Mouse (Mus musculus) gonadal fat pad, adult 2 months (tissue): Measurements from ENCODE around the gene Psmg3. TPM values are rescaled to one million over a fixed set of nuclear protein-coding genes. Genes with fewer than 3 reads are reported as not detected.

ENCODE experiments used
- DNase-seq: peaks from one replicate; pipeline ENCODE4 v3.0.0-alpha.2; 2012; ENCODE audit warnings: low read depth
- polyA plus RNA-seq: library from polyadenylated mRNA; depleted of rRNA; stranded (reverse); fragments of >200 nt; gene quantifications from 2 replicates; pipeline ENCODE4 v1.2.3, GENCODE M21; 2012; rRNA removed

Gene Psmg3
- polyA plus RNA-seq: 19.9 and 27.7 TPM in 2 replicates

DNA sequence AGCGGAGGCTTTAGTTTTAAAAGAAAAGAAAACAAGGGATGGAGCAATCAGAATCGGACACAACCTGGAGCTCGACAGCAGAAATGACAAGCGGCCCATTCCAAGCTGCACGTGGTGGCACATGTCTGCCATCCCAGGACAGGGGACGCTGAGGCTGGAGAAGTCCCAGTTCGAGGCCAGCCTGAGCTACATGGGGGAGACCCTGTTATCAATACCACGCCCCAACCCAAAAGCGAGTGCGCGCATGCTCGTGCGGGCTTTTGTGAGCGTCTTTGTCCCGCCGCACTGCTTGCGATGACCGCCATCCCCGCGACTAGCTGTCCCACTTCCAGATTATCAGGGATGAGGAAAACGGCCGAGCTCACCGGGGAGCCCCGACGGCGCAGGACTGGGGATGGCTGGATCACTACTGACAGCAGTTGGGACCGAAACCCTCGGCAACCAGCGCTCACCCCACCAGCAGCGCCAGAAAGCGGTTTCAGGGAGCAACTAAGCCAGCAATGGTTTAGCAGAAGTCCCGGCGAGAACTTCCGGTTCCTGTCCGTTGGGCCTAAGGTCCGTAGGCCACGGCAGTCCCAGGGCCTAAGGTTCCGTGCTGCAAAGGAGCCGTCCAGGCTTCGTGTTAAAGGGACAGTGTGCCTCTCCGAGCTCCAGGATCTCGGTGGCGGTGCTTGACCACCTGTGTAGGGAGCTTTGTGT lies at the start of gene Psmg3, which contains the start of gene Gm26938:
Gene Psmg3, minus strand, starts transcription at position 529 of the 699 bp plus-strand sequence.
Gene Gm26938, minus strand, starts transcription at position 51 of the 699 bp plus-strand sequence.
- no peak for DNase-seq

DNA sequence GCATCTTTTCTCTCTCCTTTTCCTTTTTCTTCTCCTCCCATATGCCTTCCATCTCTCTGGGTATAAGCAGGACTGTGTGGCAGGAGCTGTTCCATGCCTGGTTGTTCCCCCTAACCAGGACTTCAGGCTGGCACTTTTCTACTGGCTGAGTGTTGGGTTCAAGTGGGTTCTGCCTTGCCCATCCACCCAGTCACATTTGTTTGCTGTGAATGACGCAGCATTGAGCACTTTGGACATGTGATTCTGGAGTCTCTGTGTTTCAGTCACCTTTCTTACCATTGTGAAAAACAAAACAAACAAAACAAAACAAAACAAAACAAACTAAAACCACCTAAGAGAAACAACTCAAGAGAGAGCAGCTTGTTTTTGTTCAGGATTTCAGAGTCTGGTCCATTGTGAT lies 44.8 kb upstream of the Psmg3 start:
- DNase-seq: no peak

DNA sequence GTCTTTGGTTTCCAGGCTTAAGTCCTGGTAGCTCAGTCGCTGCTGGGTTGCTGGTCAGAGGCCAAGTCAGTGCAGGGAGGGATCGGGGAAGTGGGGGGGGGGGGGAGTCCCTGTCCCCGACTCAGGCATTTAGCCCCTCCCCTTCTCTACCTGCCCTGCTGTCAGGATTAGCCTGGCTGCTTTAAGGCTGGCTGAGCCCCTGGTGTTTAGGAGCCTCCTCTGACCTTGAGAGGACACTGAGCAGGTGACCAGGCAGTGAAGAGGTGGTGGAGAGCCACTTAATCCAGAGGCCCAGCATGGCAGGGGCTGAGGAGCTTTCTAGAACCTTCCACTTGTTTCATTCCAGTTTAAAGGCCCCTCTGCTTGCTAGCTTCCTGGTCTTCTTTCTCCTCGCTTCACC lies 44.2 kb upstream of the Psmg3 start:
- no peak for DNase-seq

DNA sequence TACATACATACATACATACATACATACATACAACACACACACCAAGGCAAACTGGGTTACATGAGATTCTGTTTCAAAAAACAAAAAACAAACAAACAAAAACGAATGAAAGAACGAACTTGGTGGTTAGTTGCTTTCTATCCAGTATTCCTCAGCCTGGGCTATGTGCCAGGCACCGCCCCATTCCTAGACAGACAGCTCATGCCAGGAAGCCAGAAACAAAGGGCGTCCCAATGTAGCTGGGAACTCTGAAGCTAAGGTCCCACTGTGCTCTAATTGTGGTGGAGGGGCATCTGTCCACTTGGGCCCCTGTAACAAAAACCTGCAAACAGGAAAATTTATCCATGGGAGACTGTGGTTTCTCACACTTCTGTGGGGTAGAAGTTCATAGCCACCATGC lies 36.1 kb upstream of the Psmg3 start:
- no peak for DNase-seq

DNA sequence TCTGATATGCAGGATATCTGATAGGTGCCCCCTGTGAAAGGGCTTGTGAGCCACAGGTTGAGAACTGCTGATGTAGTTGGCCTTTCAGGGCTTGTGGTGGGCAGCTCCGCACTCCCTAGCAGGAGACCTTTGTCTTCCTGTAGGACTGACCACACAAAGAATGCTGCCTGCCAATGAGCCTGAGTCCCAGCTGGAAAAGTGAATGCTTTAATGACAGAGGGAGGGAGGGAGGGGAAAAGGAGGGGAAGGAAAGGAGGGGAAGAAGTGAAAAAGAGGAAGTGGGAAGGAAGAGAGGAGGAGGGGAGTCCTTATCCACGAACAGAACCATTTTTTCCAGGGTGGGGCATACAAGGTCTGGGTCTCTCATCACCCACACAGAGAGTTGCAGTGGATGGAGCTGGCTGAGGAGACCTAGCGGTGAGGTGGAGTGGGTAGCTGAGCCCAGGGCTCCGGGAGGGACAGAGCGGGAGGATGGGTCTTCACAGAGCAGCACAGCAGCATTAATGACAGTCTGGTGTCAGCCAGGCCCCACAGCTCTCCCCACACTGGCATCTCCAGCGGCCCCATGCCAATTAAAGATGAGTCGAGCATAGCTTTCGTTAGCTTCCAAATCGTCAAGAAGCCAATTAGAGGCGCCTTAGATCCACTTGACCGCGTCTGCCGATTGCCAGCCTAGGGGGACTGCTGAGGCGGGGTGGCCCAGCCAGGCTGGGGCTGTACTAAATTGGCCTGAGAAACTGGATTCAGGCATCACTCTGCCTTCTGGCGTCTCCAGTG lies 33.8 kb upstream of the Psmg3 start:
- no peak for DNase-seq

DNA sequence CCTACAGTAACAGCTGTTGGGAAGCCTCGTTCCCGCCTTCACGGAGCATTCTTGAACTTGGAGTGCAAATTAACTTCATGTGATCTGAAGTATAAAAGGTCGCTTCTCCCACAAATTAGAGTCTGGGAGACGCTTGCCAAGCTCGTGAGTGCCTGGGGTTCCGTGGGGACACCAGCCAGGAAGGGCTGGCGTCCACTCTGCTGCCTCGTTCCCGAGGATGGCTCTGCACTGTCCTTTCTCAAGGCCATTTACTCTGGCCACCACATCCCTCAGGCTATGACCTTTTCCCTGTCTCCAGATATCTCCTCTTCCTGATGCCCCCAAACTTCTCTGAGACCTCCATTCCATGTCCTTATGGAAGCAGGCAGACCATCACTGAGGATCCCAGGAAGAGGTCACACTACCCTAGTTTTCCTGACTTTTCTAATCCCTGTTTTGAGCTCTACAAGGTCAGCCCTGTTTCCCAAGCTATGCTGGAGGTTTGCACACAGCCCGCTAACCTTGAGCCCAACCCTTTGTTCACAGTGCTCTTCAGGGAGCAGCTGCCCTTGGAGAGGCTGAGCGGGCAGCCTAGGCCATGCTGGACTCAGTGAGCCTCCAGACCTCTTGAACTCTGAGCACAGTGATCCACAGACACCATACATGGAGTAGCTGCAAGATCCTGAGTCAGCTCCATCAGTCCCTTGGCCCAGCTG lies 23.1 kb upstream of the Psmg3 start:
- DNase-seq: no peak

DNA sequence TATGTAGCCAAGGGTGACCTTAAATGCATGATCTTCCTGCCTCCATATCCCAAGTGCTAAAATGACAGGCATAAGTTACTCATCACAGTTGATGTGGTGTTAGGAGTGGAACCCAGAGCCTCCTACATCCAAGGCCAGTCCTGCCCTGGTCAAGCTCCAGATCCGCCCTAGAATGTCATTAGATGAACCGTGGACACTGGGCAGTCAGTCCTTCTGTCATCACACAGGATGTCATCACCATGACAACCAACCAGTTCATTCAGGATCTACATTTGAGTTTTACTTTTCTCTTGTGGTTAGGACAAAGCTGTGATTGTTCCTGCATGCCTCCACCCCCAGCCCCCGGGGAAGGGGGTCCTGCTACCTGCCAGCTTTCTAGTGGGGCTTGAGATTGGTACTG lies 12.5 kb upstream of the Psmg3 start:
- no peak for DNase-seq

DNA sequence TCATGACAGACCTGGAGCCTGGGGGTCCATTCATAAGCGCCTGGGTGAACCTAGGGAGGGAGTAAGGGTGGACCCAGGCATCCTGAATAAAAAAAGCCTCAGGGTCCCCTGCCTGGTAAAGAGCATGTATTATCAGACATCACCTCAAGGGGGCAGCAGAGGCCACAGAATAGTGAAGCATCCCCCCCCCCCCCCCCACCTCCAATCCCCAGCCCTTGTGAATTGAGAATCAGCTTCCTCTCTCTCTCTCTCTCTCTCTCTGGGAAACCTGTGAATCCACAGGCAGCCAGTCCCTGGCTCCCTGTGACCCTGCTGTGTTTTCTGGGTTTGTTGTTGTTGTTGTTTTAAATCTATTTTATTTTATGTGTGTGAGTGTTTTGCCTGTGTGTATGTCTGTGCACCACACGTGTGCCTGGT lies 11.8 kb upstream of the Psmg3 start:
- no peak for DNase-seq

DNA sequence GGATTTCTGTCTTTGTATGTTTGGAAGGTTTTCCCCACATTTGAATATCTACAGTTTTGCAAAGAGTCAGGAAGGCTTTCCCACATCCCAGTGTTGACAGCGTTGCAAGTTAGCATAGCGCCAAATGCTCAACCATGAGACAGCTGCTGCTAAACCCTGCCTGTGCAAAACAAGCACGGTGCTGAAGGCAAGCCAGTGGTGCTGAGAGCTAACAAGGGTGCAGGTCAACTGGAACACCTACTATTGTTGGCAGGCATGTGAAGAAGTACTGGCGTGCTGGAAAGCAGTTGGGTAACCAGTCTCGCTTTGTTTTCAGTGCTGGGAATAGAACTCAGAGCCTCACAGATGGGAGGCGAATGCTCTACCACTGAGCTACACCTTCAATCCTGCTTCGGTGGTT lies 9.0 kb upstream of the Psmg3 start:
- no peak for DNase-seq

DNA sequence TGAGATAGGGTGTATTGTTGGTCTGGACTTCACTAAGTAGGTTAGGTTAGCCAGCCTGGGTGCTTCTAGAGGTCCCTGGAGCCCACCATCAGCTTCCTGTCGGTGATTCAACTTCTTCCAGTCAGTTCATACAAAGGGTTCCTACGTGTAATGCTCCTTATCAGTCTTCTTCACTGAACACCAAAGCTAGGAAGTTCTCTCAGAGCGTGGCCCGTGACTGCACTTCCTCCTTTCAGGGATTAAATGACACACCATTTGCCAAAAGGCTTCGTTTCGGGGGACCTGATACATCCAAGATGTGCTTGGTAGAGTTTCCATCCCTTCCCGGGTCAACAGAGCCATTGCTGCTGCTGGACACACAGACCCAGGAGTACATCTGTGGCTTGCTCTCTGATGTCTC lies 5.4 kb upstream of the Psmg3 start:
- no peak for DNase-seq

DNA sequence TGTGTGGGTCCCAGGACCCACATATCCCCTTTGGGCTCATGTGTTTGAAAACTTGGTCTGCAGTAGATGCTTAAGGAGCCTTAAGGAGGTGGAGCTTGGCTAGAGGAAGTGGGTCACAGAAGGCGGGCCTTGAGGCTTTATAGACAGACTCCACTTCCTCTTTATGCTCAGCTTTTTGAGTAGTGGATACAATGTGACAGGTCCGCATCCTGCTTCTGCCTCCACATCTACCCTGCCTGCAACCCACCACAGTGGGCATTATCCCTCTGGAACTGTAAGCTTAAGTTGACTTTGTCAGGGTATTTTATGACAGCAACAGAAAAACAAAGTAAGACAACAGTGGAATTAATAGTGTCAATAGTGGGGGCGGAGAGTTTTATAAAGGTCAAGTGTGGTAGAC lies 4.0 kb upstream of the Psmg3 start:
- DNase-seq: no peak

DNA sequence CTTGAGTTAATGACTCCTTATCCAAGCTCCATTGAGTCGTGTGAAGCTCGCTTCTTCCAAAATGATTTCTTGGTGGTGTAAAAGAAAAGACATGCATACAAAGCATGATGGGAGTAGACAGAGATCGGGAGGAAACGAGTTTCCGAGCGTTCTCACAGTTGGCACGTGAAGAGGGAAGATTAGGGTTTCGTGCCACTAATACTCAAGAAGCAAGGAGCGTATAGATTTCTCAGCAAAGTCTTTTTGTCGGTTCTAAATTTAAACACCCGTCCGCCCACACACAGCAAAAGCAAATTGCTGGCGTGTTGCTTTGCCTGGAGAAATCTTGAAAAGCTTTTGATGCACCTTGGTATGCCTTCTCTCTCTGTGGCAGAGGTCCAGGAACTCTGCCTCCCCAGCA lies 2.7 kb upstream of the Psmg3 start:
- no peak for DNase-seq

DNA sequence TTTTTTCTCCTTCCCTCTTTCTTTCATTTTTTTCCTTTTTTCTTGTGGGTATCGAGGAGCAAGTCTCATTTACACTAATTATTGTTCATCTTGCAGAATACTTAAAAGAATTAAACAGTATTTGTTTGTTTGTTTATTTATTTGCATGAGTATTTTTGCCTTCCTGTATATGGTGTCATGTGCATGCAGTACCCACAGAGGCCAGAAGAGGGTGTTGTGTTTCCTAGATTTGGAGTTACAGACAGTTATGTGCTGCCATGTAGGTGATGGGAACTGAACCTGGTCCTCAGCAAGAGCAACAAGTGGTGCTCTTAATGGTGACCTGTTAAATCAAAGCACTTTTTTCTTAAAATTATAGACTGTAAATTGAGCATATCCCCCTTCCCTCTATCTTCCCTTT lies 908 bp upstream of the Psmg3 start:
- DNase-seq: no peak

DNA sequence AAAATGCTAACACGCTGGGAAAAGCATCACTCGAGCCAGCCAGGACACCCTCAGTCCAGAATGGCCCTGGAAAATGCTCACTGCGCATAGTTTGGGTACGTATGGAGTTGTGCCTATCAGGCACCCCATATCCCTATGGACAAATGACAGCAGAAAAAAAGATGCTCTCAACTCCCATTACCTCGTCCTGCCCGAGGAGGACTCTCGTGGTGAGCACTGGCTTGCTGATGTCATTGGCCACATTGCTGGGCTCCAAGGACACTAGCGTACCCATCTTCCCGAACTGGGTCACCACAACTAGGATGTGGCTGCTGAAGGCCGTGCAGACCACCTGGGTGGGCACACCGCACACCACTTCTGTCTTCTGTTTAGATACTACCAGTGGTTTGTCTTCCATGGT lies 738 bp downstream of the Psmg3 start:
- no peak for DNase-seq

DNA sequence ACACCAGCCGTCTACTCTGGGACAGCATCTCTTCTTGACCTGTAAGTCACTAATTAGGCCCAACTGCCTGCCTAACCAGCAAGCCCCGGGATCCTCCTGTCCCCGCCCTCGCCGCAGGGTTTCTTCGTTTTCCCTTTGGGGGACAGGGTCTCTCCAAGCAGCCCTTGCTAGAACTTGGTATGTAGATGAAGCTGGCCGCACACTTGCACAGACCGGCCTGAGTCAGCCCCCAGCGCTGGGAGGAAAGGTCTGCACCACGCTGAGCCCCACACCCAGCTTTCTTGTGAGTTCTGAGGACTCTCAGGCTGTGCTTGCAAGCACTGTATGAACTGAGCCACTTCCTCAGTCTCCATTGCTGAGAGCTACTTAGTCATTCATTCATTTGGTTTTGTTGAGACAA lies 2.2 kb downstream of the Psmg3 start:
- DNase-seq: no peak

DNA sequence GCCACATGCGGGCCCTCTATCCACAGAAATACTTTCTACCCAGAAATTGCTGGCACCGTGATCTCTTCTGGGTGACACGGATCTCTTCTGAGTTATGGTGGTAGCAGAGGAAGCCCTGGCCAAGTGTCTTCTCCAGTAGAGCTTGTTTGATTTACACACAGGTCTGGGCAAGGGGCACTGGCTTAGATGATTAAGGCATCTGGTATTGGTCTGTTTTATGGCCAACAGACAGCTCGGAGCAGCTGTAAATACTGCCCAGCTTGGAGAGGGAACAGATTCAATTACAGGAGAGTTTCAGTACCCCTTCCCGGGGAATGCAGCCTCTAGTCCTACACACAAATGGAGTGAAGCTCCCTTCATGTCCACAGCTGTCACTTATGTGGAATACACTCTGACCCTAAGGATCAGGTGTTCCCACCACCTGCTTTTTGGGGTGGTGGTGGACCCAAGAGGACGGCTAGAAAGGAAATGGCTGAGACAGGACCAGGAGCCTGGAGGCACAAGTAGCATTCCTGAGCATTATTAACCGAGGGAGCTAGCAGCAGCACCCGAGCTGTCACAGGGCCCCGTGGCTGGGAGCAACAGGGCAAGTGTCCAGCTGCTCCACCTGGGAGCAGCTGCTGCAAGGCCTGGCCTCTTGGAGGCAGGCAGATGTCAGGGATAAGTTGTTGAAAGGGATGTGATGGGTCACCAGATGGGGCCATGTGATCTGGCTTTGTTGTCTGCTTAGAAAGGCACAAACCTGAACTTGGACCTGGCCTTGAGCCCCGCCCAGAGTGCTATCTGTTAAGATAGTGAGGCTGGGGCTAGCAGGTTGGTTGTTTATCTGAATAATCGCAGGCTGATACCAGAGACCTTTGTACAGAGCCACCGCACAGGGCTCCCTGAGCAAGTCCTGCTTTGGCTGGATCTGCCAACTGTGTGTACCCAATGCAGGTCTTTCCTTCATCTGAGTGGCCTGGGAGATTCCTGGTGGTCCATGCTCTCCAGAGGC lies 4.9 kb downstream of the Psmg3 start:
- DNase-seq: no peak

DNA sequence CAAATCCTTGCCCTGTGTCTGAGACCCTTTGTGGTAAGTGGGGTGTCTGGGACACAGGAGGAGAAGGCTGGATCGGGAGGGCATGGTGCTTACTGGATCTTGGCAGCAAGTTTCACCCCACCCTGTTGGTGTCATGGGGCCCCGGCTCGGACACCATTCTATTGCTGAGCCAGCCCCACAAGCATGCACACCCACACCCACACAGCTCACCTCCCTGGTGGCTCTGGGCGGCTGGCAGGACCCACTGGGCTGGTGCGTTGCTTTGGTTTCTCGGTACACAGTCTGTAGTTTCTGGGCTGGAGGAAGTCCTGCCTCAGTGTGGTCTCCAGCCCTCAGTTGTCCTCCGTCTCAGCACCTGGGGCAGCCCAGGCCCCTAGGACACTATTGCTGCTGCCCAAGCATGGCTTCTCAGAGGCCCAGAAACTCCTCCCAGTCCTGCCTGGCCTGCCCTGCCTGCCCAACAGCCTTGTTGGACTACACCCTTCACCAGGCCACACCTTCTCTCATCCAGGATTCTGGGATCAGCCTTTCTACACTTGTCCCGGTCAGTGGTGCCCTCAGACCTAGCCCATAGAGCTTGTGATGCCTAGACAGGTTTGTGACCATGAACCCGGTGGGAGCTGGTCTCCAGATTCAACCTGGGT lies 7.0 kb downstream of the Psmg3 start, which contains the start of gene Tmem184a:
Gene Tmem184a, minus strand, starts transcription at position 380 of the 644 bp plus-strand sequence.
- no peak for DNase-seq

DNA sequence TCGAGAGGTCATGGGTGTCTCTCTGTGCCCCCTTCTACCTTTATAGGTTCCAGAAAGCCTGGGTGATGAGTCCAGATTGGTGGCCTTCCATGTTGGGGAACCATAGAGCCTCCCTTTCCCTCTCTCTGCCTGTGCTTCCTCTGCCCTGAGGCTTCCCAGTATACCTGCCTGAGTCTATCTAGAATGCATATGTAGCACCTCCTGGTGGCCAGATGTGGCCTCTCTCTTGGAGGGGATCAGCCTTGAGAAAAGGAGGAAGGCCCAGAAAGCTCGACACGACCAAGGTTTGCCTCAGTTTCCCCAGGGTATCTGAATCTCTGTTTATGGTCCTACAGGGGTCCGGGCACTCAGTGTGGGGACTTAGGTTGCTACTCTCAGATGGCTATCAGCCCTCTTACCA lies 7.9 kb downstream of the Psmg3 start:
- DNase-seq: no peak

DNA sequence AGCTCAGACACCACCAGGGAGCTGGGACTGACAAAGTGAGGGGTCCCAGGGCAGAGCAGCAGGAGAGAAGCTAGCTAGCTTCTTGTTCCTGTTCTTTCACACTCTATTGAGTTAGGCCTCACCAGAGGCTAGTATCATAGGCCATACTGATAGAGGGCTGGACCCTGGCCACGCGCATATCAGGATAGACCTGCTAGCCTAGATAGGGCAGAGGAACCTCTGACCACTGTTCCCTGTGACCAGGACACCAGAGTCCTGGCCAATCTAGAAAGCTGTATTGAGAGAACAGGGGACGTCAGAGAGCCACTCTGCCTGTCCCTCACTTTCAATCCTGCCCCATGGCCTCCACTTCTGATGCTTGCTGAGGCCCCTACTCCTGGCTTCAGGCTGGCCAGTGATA lies 8.6 kb downstream of the Psmg3 start:
- no peak for DNase-seq

DNA sequence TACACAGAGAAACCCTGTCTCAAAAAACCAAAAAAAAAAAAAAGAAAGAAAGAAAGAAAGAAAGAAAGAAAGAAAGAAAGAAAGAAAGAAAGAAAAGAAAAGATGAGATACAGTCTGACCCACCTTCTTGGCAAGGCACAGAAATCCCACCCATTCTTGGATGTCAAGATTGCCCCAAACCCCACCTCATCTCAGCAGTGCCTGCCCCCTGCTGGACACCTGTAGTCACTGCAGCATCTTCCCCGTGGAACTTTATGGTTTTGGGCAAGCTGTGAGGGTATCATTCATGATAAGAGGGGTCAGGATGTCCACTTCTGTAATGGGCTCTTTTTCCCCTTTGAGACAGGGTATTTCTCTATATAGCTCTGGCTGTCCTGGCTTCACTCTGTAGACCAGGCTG lies 9.4 kb downstream of the Psmg3 start:
- DNase-seq: no peak

DNA sequence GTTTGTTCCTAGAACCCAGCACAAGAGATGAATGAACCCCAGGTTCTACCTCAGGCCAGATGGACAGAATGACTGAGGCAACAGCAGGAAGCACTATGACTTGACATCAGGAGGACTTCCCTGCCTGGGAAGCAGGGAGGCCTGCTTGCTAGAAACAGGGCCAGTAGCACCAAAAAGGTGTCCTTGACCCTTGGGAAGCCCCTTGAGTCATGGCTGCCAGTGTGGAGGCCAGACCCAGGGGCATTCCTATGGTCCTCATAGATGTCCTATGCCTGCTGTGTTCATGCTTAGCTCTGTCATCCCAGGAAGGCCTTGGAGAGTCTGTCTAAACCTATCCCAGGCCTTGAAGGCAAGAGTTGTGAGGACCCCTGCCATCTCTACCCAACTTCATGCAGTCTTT lies 10.2 kb downstream of the Psmg3 start:
- DNase-seq: no peak
